Mouse (Mus musculus) common myeloid progenitor, adult 5-6 weeks (primary cell): Measurements from ENCODE around the gene A530016L24Rik. TPM values are rescaled to one million over a fixed set of nuclear protein-coding genes. Genes with fewer than 3 reads are reported as not detected.
A peak's percentile ranks its signal among the peaks of the same experiment; 100 is the strongest.

Source experiments
- ATAC-seq: replicated peaks from 2 replicates; pipeline ENCODE4 v1.8.0; 2016; ENCODE audit warnings: low read depth, mild to moderate bottlenecking, moderate TSS enrichment, inconsistent platforms; ENCODE audit not compliant: poor library complexity, severe bottlenecking
- total RNA-seq: library from RNA; stranded (forward); fragments of 200-1000, 187-1606 nt; gene quantifications from 2 replicates; pipeline ENCODE4 v1.2.3, GENCODE M21; 2017

A530016L24Rik gene
- not detected in 2 replicates for total RNA-seq

DNA sequence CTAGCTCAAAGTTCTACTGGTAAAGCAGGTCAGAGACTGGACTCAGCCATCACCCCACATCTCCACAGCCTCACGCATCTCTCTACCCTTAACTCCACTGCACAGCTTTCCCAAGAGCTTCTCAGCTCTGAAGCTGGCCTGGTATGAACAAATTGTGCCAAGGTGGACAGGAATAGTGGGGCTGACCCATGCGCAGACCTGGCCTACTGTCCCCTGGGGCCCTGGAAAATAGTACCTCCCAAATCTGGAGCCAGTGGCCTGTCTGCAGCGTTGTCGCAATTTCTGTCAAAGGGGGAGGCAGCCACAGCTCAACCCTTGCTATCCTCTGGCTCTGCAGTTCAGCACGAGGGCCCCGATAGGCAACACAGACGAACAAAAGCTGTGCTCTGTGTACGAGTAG, at the start of gene A530016L24Rik:
A530016L24Rik (plus strand) TSS at position 315 of the 400 bp plus-strand sequence.
- ATAC-seq: no peak

DNA sequence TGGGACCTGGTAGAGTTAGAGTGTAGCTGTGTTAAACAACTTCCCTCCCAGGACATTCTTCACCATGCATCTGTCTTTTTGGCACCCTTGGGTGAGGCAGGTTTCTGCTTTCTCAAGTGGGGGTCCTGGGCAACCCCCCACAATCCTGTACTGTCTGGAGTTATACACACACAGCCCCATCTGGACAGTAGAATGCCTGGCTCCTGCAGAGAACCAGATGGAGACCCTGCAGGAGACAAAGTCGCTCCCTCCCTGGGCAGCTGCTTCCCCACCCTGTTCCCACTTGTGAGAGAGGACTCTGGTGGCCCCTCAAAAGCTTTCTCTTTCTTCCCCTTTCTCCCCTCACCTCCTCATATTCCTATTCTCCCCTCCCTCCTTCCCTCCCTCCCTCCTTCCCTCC, 49.3 kb upstream of the A530016L24Rik start:
- ATAC-seq: no peak

DNA sequence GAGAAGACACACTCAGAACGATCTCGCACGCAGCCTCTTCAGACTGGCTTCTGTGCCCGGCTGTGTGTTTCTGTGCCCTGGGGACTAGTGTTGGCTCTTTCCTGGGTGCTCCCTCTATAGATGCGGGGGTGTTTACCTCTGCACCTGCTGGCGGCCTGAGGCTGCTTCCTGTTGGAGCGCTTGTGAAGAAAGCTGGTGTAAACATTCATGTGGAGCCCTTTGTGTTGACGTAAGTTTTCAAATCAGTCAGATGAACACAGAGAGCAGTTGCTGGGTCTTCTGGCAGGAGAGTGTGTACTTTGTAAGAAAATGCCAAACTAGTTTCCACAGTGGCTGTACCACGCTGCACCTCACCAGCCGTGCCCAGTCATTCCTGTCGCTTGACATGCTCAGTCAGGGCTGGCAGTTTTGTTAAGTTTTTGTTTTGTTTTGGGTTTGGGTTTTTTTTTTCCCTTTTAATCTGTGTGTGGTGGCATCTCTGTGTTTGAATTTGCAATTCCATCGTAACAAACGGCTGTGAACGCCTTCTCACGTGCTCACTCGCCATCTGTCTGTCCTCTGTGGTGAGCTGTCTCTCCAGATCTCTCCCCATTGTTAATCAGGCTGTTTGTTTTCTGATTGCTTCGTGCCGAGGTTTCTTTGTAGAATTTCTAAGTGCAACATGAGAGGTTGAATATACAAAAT, 40.0 kb upstream of the A530016L24Rik start:
- ATAC-seq: peak; percentile 47; the same call in 1 of the 2 replicates

DNA sequence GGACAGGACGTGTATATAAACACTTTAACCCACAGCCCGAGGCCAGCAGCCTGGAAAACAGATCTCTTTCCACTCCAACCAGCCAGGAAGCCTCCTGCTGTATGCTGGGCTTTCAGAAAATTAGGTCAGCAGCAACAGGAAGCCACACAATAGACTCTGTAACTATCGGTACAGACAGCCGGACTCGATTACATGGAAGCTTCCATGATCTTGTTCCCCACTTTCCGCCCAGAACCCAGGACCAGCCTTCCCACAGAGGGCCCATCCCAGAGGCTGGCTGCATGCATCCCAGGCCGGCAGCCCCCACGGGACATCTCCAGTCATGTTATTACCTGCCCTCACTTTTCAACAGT, 39.4 kb upstream of the A530016L24Rik start:
- ATAC-seq: no peak

DNA sequence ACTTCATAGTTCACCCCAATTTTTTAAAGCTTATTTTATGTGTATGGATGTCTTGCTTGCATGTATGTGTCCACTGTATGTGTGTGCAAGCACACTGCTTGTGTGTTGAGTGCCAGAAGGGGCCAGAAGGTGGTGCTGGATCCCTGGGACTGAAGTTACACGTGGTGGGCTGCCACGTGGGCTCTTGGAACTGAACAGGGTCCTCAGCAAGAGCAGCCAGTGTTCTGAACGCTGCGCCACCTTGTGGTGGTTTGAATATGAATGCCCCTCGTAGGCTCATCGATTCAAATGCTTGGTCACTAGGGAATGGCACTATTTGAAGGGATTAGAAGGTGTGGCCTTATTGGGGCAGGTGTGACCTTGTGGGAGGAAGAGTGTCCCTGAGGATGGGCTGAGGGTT, 38.4 kb upstream of the A530016L24Rik start:
- peak; percentile 45; the same call in 1 of the 2 replicates for ATAC-seq

DNA sequence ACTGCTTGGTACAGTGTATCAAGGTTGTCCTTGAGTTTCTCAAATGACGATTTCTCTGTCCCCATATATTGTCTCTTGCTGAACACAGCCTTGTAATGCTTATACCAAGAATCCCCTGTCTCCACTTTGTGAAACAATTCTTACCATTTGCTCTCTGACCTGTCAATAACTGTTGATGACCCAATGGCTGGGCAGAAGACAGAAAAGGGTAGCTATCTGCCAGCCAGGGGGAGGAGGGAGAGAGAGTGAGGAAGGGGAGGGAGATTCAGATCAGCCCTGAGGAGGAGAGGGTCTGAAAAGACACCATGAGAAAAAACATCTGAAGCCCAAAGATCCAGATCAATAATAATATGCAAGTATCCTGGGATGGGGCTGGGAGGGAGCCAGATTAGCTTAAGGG, 37.9 kb upstream of the A530016L24Rik start:
- no peak for ATAC-seq

DNA sequence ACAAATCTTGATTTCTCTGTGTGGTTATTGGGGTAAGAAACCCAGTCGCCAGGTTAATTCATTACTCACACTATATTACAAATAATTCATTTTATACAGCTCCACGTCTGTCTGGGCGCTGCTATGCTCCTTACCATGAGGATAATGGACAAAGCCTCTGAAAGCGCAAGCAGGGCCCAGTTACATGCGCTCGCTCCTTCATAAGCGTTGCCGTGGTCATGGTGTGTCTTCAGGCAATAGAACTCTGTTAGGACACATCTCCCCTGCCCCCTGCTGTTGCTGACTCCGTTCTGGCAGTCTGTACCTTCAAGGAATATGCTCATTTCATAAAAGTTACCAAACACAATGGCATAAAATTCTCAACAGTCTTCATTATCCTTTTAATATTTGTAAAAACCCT, 37.4 kb upstream of the A530016L24Rik start:
- ATAC-seq: no peak

DNA sequence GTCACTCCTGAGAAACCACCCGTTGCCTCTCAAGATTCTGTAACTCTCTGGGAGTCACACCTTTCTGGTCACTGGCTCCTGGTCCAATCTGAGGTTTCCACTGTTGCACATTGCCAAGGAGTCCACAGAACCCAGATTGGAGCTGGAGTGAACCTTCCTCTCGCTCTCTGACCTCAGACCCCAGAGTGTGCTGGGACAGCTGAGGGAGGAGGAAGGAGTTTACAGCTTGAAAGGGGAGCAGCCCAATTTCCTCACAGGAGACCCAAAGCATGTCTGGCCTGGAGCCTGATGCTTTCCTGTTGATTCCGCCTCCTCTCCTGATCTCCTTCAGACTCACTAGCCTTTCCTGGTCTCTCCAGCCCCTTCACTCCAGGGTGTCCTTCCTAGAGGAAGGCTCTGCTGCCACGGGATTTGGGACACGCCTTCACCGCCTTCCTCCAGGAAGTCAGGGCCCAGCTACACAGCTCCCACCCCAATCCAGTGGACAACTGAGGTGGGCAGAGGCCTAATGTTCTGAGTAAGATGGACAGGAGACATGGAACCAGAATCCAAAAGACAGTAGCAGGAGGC, 33.0 kb upstream of the A530016L24Rik start:
- ATAC-seq: no peak

DNA sequence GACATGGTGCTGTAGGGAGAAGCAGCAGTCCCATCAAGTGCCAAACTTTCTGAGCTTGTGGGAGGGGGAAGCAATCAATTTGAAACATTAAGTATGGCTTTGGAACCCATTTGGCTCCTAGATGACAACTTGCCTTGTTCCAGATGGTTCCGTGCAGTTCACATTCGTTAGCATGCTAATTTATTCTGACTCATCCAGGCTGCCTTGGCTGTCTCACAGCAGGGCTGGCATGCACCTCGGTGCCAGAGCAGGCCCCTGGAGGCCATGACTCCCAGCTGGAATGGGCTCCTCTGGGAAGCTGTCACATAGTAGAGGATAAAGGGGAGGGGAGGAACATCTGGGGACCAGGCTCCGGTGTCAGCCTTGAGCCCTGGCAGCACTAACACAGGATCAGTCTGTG, 31.4 kb upstream of the A530016L24Rik start:
- ATAC-seq: no peak

DNA sequence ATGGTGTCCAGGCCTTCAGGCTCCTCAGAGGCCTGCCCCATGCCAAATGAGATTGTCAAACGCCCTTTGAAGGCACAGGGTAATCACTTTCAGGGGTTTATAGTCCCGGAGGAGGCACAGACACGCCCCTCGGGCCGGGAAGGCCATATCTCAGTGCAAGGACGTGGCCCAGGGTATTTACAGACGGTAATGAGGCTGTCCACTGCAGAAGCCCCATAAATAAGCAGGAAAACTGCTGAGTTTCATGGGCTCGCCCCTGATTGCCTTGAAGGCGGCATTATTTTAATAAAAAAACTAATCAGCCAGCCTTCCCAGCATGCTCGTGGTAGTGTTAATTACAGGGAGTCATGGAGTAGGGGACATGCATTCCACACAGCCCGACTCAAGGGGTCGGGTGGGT, 26.8 kb upstream of the A530016L24Rik start:
- ATAC-seq: no peak

DNA sequence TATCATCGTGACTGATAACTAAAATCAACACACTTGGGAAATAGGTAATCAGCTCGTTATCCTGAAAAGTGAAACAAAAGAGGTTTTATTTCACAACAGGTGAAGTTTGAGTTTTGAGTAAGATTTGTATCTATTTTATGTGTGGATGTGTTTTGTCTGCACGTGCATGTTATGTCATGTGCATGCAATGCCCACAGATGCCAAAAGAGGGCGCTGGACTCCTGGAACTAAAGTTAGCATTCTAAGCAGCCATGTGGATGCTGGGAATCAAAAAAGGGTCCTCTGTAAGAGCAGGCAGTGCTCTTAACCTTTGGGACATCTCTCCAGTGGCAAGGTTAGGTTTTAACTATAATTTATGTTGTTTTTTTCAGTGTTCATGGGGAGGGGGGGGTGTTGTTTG, 26.0 kb upstream of the A530016L24Rik start:
- ATAC-seq: no peak

DNA sequence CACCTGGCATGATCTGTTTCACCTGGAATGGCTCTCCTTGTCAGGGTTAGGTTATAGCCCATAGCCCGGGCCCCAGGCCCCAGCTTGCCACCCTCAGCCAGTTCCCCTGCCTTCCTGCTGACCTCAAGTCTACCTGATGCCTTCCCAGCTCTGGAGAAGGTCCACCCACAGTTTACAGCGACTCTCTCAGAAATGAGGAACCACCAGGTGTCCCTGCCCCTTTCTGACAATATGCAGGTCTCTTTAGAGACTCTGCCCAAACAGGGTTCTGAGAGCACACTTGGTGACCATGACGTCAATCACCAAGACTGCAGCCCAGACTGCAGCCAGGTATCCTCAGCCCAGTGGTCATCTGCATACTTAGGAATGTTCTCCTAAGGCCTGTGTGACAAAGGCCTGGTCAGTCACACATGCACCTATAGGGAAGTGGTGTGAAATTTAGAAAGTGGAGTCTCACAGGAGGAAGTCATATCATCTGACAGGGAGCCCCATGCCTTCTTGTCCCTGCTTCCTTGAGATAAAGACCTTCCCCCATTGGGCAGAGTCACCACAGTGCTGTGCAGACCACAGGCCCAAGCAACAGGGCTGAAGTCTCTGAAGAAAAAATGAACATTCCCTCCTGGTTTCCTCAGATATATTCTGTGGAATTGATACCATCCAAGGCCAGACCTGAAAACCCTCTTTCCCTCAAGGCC, 25.4 kb upstream of the A530016L24Rik start:
- ATAC-seq: peak; percentile 94

DNA sequence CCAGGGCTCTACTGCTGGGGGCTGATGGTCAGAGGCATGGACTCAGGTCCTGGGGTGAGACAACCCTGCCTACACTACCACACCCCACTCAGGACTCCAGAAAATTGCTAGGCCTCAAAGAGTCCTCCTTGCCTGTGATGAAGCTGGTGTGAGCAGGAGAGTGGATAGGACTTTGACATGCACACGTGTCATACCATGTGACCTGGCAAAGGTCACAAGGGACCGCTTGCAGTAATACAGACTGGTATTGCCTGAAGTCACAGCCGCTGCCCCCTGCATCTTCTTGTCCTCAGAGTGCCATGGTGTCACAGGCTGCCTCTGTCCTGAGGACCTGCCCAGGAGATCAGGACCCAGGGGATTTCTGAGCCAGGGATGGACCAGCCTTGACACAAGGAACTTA, 24.7 kb upstream of the A530016L24Rik start:
- no peak for ATAC-seq

DNA sequence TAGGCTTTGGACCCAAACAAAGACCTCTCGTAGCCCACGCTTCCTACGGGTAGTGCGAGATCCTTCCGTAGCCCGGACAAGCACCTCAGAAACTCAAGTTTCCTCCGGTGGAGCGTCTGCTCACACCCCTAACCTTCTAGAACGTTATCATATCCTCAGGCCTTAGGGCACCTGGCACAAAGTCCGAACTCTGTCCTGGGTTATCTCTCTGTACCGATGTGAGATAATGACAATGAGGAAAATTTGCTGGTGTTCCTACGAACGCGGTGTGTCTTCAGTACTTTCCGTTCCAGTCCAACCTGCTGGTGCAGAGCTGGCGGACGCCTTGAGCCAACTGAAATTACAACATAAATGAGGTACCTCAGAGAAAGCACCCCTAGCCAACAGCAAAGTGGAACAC, 23.3 kb upstream of the A530016L24Rik start:
- no peak for ATAC-seq

DNA sequence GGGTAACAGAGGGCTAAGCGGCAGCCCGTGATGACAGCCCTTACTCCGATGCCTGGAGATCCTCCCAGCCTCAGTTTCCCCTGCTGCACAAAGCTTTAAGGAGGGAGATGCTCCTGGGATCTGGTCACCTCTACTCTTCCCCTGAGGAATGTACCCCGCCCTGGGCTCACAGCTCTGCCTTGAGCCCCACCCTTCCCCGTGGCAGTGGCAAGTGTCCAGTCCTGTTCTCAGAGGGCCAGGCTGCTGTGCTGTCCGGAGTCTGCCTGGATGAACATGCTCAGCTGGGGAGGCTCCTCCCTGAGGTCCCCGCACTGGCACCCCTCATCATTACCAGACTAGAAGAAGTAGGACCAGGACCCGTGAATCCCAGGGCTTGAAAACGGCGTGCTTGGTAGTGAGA, 21.9 kb upstream of the A530016L24Rik start:
- no peak for ATAC-seq

DNA sequence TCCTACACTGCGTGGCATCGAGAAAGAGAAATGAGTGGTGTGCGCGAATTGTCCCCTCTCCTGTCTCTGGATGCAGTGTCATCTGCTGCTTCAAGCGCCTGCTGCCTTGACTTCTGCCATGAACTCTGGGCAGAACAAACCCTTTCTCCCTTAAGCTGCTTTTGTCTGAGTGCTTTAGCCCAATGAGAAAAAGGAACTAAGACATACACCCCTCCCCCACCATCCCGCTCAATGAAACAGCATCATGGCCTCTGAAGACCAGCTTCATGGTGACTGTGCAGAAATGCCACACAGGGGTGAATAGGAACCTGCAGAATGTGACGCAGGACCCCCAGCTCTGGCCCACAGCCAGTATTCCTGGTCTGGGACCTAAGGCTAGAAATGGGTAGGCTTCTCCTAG, 19.9 kb upstream of the A530016L24Rik start:
- ATAC-seq: 0 out of 2 replicates have a peak, but pooled peaks have one; percentile 23

DNA sequence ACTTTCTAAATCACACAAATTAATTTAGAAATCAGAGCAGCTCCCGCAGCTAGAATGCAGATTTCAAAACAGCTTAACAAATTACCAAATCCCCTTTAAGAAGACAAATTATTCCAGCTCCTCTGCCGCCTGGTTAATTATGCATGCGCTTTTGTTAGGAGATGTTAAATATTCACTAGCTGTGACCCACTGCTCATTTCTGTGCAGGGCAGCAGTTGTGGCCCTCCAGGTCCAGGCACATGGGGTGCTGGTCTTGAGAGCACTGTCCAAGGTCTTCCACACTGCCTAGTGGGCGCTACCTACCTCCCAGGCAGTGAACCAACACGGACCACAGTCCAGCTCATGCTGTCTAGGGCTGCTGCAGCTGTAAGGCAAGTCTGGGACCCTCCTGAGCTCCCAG, 19.0 kb upstream of the A530016L24Rik start:
- ATAC-seq: no peak

DNA sequence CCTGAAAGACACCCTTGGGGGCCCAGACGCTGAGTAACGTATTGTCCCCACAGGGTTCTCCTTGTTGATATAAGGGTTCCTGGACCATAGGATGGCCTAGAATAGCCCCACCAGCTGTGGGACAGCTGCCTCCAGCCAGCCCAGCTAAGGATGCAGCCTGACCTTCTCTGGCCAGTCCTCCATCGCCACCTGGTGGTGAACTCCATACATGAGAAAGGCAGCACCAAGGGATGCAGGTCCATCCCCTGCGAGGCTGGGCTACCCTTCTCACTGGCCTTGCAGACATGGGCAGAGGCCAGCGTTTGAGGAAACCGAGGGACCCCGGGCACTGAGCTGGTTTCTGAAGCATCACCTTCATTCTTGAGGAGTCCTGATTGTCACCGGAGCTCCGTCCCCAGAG, 15.5 kb upstream of the A530016L24Rik start:
- peak; percentile 79 for ATAC-seq

DNA sequence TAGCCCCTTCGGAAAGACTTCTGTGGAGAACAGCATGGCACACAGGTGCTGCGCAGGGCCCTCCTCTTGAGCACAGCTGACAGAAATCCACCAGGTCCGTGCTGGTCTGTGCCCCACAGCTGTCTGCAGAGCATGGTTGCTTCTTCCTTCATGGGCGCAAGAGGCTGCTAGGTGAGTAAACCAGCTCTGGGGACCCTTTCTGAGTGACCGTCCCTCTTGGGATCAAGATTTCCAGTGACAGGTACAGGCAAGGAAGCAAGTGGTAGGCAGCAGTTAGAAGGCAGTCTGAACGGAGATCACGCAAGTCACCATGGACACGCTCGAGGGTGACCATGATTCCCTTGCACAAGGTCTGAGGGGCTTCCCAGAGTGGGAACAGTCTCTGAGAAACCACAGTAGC, 287 bp downstream of the A530016L24Rik start:
- no peak for ATAC-seq

DNA sequence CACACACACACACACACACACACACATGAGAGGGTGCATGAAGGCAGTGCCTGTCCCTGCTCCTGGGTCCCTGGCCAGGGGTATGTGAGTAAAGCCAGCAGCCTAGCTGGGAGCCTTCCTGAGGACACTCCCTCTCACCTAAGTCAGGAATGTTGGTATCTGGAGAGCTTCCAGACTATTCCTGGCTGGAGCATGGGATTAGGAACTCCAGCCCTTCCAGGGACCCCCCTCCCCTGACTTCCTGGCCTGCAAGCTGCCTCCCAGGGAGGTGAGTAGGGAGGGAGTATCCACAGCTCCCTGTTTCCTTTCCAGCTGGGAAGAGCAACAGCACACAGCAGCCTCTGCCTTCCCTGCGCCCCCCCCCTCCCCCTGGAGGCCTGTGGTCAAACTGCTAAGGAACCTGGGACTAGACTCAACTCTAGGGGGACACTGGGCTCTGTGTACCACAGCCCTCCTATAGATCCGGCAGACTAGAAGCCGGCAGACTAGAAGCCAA, 1.2 kb downstream of the A530016L24Rik start:
- no peak for ATAC-seq

DNA sequence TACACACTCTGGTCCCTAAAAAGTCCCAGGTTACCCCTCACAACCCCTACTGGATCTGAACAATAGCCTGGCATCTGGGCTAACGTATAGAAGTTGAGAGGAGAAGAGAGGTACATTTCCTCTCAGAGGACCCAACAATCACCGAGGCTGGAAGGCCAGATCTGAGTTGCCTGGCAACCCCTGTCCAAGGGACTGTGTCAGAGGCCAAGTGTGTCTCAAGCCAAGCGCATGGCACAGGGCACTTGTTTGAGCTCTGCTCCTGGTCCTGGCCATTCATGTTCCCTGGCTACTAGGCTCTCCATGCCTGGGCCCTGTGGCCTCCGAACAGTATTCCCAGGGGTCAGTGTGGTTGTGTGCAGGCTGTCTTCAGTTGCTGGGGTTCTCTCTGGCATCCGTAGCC, 6.9 kb downstream of the A530016L24Rik start:
- ATAC-seq: no peak
